Mouse (Mus musculus): ENCODE results near the gene Plekhn1. TPM values are rescaled to one million over a fixed set of nuclear protein-coding genes. Genes with fewer than 3 reads are reported as not detected.

Plekhn1 gene
- polyA plus RNA-seq, 1 experiment from 2014 or later = 27.7 TPM

DNA sequence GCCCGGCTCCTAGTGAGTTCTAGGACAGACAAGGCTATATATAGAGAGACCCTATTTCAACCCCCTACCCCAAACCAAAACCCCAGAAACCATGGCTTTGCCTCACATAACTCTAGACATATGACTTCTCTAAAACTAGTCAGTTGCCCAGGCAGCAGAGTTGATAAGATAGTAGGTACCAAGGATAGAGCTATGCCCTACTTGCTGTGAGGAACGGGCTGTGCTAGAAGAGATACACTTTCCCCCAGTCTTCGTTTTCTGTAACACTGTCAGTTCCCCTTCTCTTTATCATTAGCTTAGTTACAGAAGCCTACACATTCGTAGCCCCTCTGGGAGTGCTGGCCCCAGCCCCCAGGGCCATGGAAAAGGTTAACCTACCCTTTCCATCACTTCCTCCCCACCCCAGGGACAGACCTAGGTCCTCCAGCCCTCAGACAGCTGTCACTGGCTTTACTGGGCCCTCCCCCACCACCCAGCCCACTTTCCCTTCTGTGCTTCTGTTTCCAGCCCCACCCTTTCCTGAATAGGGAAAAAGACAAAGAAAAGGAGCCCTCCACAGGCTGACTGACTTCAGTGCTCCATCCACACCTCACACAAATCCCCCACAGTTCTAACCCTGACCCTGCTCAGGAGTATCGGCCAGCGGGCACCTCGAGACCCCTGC lies 50.2 kb downstream of the Plekhn1 start:
- Histone ChIP-seq H3K27ac (replicated peaks; ENCODE audit: low read depth, low read length) (peak overlapping the region; percentile 97), H3K4me3 (replicated peaks; ENCODE audit: low read depth, low read length) (peak overlapping the region; percentile 57), H3K27me3 (ENCODE audit: control insufficient read depth, insufficient read depth, low read length) (no peaks in the 10 kb centered on the region), H3K4me2 (ENCODE audit: low read length) (peak overlapping the region; percentile 91), H3K36me3 (ENCODE audit: control insufficient read depth, insufficient read depth, low read length) (peaks cover 13% of the 10 kb centered on the region), H3K4me1 (ENCODE audit: control insufficient read depth, insufficient read depth, low read length) (peaks cover 85% of the 10 kb centered on the region), H3K9me3 (ENCODE audit: control insufficient read depth, low read length) (no peaks in the 10 kb centered on the region), H3K9ac (replicated peaks; ENCODE audit: low read length) (peak overlapping the region; percentile 88)
- ATAC-seq (ENCODE audit: low FRiP score, low TSS enrichment) (no peak), DNase-seq (peak; percentile 30)
- 69% methylated on average over 7 of the region's 7 CpGs for WGBS

DNA sequence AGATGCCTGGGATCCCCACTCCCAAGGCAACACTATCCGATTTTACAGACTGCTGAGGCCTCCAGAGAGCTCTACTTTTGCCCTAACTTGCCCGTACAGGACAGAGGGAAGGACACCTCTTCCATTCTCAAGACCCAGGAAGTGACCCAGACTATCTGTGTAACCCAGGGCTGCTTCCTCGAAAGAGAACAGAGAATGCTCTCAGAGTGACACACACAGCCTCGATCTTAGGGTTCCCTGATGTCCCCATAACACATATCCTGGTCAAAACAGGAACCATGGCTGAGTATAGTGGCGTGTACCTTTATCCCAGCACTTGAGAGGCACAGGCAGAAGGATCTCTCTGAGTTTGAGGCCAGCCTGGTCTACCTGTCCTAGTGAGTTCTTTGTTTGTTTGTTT lies 50.9 kb downstream of the Plekhn1 start:
- Histone ChIP-seq H3K27ac (replicated peaks; ENCODE audit: low read depth, low read length) (no peak overlapping the region), H3K9me3 (ENCODE audit: control insufficient read depth, low read length) (no peaks in the 10 kb centered on the region), H3K36me3 (ENCODE audit: control insufficient read depth, insufficient read depth, low read length) (peaks cover 19% of the 10 kb centered on the region), H3K9ac (replicated peaks; ENCODE audit: low read length) (peak overlapping the region; percentile 88), H3K4me2 (ENCODE audit: low read length) (peak overlapping the region; percentile 91), H3K4me3 (replicated peaks; ENCODE audit: low read depth, low read length) (peak overlapping the region; percentile 57), H3K27me3 (ENCODE audit: control insufficient read depth, insufficient read depth, low read length) (no peaks in the 10 kb centered on the region), H3K4me1 (ENCODE audit: control insufficient read depth, insufficient read depth, low read length) (peaks cover 78% of the 10 kb centered on the region)
- WGBS = 89% methylated on average over 5 of the region's 5 CpGs
- DNase-seq (no peak), ATAC-seq (ENCODE audit: low FRiP score, low TSS enrichment) (no peak)

DNA sequence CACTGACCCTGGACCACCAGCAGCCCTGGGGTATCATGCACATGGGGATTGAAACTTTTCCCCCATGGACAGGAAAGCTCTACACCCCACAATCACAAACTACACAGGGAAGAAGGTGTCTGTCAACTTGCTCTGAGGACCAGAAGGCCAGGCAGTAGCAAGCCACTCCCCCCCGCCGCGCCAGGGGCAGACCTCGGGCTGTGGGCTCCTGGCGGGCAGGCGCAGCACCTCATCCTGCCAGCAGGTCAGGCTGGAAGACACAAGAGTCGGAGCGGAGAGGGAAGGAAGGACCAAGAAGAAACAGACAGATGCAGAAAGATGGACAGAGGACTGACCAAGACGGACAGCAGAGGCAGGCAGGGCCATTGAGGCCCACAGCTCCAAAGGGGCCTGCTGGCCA lies 57.0 kb downstream of the Plekhn1 start:
- H3K9ac ChIP-seq (replicated peaks; ENCODE audit: low read length) = no peak overlapping the region
- WGBS = 89% methylated on average over 9 of the region's 9 CpGs
- H3K36me3 ChIP-seq (ENCODE audit: control insufficient read depth, insufficient read depth, low read length) = peaks cover 81% of the 10 kb centered on the region
- no peak overlapping the region for H3K27ac ChIP-seq (replicated peaks; ENCODE audit: low read depth, low read length)
- no peak for ATAC-seq (ENCODE audit: low FRiP score, low TSS enrichment)
- no peaks in the 10 kb centered on the region for H3K27me3 ChIP-seq (ENCODE audit: control insufficient read depth, insufficient read depth, low read length)
- H3K4me3 ChIP-seq (replicated peaks; ENCODE audit: low read depth, low read length) = no peak overlapping the region
- no peak overlapping the region for H3K4me2 ChIP-seq (ENCODE audit: low read length)
- no peak for DNase-seq
- H3K4me1 ChIP-seq (ENCODE audit: control insufficient read depth, insufficient read depth, low read length) = peaks cover 25% of the 10 kb centered on the region
- no peaks in the 10 kb centered on the region for H3K9me3 ChIP-seq (ENCODE audit: control insufficient read depth, low read length)

DNA sequence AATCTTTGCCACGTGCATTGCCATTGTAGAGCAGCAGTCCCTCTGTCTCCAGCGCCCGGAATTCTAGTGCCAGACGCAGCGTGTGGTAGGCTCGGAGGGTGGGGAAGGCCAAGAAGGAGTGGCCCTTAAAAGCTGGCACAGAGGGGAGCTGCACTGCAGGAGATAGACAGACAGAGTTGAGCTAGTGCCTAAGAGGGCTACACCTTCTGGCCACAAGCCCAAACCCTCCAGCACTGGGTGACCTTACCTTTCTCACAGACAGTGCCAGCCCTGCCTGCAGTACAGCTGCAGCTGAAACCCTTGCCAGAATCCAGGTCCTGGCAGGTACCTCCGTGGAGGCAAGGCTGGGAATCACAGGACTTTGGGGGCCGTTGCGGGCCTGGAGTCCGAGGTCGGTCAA lies 62.8 kb downstream of the Plekhn1 start:
- no peaks in the 10 kb centered on the region for H3K4me1 ChIP-seq (ENCODE audit: control insufficient read depth, insufficient read depth, low read length)
- H3K27me3 ChIP-seq (ENCODE audit: control insufficient read depth, insufficient read depth, low read length) = no peaks in the 10 kb centered on the region
- H3K36me3 ChIP-seq (ENCODE audit: control insufficient read depth, insufficient read depth, low read length) = peaks cover 100% of the 10 kb centered on the region
- DNase-seq (no peak), ATAC-seq (ENCODE audit: low FRiP score, low TSS enrichment) (no peak)
- no peaks in the 10 kb centered on the region for H3K9me3 ChIP-seq (ENCODE audit: control insufficient read depth, low read length)
- 97% methylated on average over 11 of the region's 11 CpGs for WGBS
- no peak overlapping the region for H3K4me2 ChIP-seq (ENCODE audit: low read length)
- H3K4me3 ChIP-seq (replicated peaks; ENCODE audit: low read depth, low read length) = no peak overlapping the region
- H3K9ac ChIP-seq (replicated peaks; ENCODE audit: low read length) = no peak overlapping the region
- no peak overlapping the region for H3K27ac ChIP-seq (replicated peaks; ENCODE audit: low read depth, low read length)

Small RNAs within 50 kb of the gene (microRNA-seq; reads per million reads assigned to microRNA genes)
- gene Mir7658 = 4.0 reads per million, percentile 24 among the genes with 10 or more reads in this experiment

Other genes starting within 250 kb of the Plekhn1 start
- gene B3galt6, start 242.2 kb downstream of the Plekhn1 start, polyA plus RNA-seq (2014; fragmentation: Nextera tagmentation; extraction: Ambion mirVana) = 36.3 and 38.7 TPM in 2 replicates
- 105 and 112 TPM in 2 replicates for gene Sdf4, start 242.0 kb downstream of the Plekhn1 start, polyA plus RNA-seq (2014; fragmentation: Nextera tagmentation; extraction: Ambion mirVana)
- 0.47 and 0.49 TPM in 2 replicates for gene Tnfrsf4, start 221.0 kb downstream of the Plekhn1 start, polyA plus RNA-seq (2014; fragmentation: Nextera tagmentation; extraction: Ambion mirVana)
- gene Tnfrsf18, start 208.7 kb downstream of the Plekhn1 start, polyA plus RNA-seq (2014; fragmentation: Nextera tagmentation; extraction: Ambion mirVana) = 1.4 and 2.4 TPM in 2 replicates
- gene Ttll10, start 175.4 kb downstream of the Plekhn1 start, polyA plus RNA-seq (2014; fragmentation: Nextera tagmentation; extraction: Ambion mirVana) = 0.28 TPM in 1 of 2 replicates, not detected in the other
- gene 9430015G10Rik, start 124.9 kb downstream of the Plekhn1 start, polyA plus RNA-seq (2014; fragmentation: Nextera tagmentation; extraction: Ambion mirVana) = 26.1 and 32.8 TPM in 2 replicates
- 0.81 and 0.92 TPM in 2 replicates for gene Rnf223, start 104.3 kb downstream of the Plekhn1 start, polyA plus RNA-seq (2014; fragmentation: Nextera tagmentation; extraction: Ambion mirVana)
- 122 and 142 TPM in 2 replicates for gene Agrn, start 37.4 kb downstream of the Plekhn1 start, polyA plus RNA-seq (2014; fragmentation: Nextera tagmentation; extraction: Ambion mirVana)
- 0.51 and 2.5 TPM in 2 replicates for gene Isg15, start 34.0 kb downstream of the Plekhn1 start, polyA plus RNA-seq (2014; fragmentation: Nextera tagmentation; extraction: Ambion mirVana)
- 0.84 and 0.96 TPM in 2 replicates for gene AW011738, start 31.6 kb downstream of the Plekhn1 start, polyA plus RNA-seq (2014; fragmentation: Nextera tagmentation; extraction: Ambion mirVana)
- 1.9 and 2.0 TPM in 2 replicates for gene Perm1, start 19.0 kb downstream of the Plekhn1 start, polyA plus RNA-seq (2014; fragmentation: Nextera tagmentation; extraction: Ambion mirVana)
- gene Noc2l, start 1.2 kb upstream of the Plekhn1 start, polyA plus RNA-seq (2014; fragmentation: Nextera tagmentation; extraction: Ambion mirVana) = 46.6 and 54.1 TPM in 2 replicates
- gene Samd11, start 20.8 kb upstream of the Plekhn1 start, polyA plus RNA-seq (2014; fragmentation: Nextera tagmentation; extraction: Ambion mirVana) = 3.9 and 4.4 TPM in 2 replicates
- not detected in 2 replicates for gene Vmn2r-ps159, start 96.2 kb upstream of the Plekhn1 start, polyA plus RNA-seq (2014; fragmentation: Nextera tagmentation; extraction: Ambion mirVana)